Mouse (Mus musculus) liver, adult 2 months (tissue): ENCODE results near the gene Fam209.

ENCODE experiments used
- CTCF ChIP-seq: fragments of 200-500 bp; IDR thresholded peaks from 2 replicates; pipeline ENCODE4 v1.5.1; 2011; ENCODE audit warnings: low read depth, low read length, control low read depth
- POLR2A ChIP-seq: fragments of 200-500 bp; IDR thresholded peaks from 2 replicates; pipeline ENCODE4 v1.6.1; 2011; ENCODE audit warnings: low read length, control low read depth; ENCODE audit not compliant: insufficient read depth; ENCODE audit errors: extremely low read depth

GRCm38 (mm10) chr2:172468346-172468819 is 3.9 kb upstream of the Fam209 start:
- TF ChIP-seq CTCF (no peak), POLR2A (no peak)
